Mouse (Mus musculus): ENCODE data around the gene Tex29.
A peak's percentile ranks its signal among the peaks of the same experiment; 100 is the strongest.
"Not testable (repeated sequence)": the region's sequence is repeated elsewhere in the genome, so short reads cannot be mapped to it uniquely, and the experiment has no call there.

The Tex29 gene

GRCm38 (mm10) chr8:11831174-11831573 lies 9.1 kb upstream of the Tex29 start:
- peak; percentile 71 for DNase-seq (ENCODE audit: low spot score)

DNA sequence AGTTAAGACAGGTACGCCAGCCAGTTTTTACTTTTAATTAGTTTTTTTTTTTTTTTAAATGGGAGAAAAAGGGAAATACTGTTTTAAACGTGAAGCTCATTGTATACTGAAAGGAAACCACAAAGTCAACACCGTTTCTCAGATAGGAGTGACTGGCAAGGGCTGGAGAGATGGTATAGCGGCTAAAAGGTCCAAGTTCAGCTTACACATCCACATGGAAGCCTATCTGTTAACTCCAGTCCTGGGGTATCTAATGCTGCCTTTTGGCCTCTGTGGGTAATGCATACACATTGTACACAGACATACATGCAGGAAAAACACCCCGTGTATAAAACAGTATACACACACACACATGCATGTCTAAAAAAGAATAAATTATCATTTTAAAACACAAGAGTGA lies 8.3 kb upstream of the Tex29 start:
- DNase-seq (ENCODE audit: low spot score) = no peak

DNA sequence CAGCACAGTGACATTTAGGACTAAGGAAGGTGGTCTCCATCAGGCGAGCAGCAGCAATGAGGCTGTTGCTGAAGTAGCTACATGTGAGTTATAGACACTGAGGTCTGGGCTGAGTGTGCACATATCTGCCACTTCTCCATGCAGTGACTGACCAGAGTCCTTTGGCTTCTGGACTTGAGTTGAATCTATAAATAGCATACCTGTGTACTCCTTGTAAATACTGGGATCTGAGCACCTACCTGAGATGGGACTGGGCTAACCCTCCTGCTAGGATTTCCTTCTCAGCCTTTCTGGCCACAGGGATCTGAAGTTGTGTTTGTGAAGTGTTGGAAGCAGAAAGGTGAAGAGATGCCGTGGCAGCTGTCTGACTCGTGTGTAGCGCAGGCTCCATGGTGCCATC lies 7.1 kb upstream of the Tex29 start:
- DNase-seq (ENCODE audit: low spot score) = no peak

DNA sequence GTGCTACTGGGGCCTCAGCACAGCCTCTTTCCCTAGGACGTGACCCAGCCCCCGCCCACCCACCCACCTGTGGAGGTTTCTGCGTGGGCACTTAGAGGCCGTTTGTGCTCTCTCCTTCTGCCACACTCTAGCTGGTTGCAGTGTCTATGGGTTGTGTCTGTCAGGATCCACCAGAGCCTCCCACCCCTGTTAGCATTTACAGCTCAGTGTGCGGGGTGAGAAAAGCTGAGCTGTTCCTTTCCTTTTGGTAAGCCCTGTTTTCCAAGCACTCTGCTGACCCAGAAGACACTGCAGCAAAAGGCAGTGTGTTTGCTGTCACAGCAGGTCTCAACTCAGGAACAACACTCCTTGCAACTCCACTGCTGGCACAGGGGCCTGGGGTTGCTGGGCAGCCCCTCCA lies 6.1 kb upstream of the Tex29 start:
- DNase-seq (ENCODE audit: low spot score) = no peak

GRCm38 (mm10) chr8:11834691-11835090 lies 5.6 kb upstream of the Tex29 start:
- no peak for DNase-seq (ENCODE audit: low spot score)

GRCm38 (mm10) chr8:11841571-11841970 lies 1.3 kb downstream of the Tex29 start:
- DNase-seq (ENCODE audit: low spot score) = no peak

- DNase-seq (ENCODE audit: low spot score) = no peak
These were observed 2.5 kb downstream of the Tex29 start for GRCm38 (mm10) chr8:11842757-11843156.

GRCm38 (mm10) chr8:11843677-11844315 lies 3.5 kb downstream of the Tex29 start:
- DNase-seq (ENCODE audit: low spot score) = no peak

- no peak for DNase-seq (ENCODE audit: low spot score)
These were observed 4.0 kb downstream of the Tex29 start for GRCm38 (mm10) chr8:11844316-11844685.

GRCm38 (mm10) chr8:11846807-11847206 lies 6.5 kb downstream of the Tex29 start:
- no peak for DNase-seq (ENCODE audit: low spot score)

GRCm38 (mm10) chr8:11867832-11868231 lies 27.6 kb downstream of the Tex29 start:
- no peak for DNase-seq (ENCODE audit: low spot score)

- DNase-seq (ENCODE audit: low spot score) = not testable (repeated sequence)
These were observed 34.0 kb downstream of the Tex29 start for GRCm38 (mm10) chr8:11874227-11874626.

DNA sequence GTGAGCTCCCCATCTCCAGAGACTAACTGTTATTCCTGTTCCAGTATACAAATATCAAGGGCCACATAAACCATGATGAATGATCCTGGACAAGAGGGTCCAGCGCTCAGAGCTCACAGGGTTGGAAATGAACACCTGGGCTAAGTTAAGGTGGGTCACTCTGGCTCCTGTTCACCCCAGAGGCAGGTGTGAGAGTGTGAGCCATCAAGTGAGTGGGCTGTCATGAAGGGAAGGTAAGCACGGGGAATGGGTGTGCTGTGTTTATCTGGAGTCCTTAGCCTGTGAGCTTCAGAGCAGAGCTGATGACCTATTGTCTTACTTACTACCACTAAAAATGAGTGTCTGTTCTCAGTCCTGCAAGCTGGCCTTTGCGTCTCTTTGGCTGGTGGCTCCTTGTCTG lies 44.4 kb downstream of the Tex29 start:
- no peak for DNase-seq (ENCODE audit: low spot score)

GRCm38 (mm10) chr8:11885881-11886699 lies 45.8 kb downstream of the Tex29 start:
- no peak for DNase-seq (ENCODE audit: low spot score)

DNA sequence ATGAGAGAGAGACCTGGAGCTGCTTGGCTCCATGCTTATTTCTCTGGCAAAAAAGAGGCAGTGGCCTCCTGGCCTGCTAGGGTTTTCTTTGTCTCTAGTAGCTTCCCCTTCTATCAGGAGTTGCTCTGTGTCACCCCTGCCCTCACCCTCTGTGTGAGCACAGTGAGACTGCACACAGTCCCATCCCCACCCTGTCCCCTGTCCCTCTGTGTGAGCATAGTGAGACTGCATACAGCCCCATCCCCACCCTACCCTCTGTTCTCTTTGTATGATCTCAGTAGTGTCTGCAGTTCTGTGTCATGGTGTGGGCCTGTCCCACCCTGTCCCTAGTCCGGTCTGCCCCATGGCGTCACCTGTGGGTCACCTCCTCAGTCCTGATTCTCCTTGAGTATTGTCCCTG lies 46.5 kb downstream of the Tex29 start:
- DNase-seq (ENCODE audit: low spot score) = no peak

DNA sequence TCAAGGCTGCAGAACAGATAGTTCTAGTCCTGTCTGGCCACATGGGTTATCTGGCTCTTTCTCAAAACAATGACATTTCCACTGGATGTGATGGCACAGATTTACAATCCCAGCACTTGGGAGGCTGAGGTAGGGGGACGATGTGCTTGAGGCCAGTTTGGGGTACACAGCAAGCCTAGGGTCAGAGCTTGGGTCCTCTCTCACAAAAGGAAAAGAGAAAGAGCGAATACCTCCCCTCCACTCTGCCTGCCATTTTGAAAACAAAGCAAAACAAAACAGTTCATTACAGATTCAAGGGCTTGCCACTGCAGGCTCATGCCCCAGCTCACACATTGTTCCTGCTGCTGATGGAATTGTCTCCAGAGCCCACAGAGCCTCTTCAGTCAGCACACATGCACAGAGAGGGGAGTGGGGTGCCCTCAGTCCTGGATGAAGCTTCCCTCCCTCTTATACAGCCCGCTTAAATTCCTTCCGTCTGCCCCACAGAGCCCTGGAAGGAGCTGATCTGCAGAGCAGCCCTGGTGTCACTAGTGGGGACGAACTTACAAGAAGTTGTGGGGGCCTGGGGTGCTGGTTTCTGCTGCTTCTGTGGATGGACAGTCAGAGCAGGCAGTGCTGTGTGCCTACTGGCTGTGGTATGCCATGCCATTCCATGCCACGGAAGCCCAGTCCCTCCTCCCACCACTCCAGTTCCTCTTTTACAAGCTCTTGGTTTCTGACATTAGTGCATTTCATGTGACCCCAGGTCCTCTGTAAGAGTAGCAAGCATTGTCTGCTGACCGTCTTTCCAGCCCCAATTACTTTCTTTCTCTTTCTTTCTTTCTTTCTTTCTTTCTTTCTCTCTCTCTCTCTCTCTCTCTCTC lies 49.1 kb downstream of the Tex29 start:
- DNase-seq (ENCODE audit: low spot score) = no peak

DNA sequence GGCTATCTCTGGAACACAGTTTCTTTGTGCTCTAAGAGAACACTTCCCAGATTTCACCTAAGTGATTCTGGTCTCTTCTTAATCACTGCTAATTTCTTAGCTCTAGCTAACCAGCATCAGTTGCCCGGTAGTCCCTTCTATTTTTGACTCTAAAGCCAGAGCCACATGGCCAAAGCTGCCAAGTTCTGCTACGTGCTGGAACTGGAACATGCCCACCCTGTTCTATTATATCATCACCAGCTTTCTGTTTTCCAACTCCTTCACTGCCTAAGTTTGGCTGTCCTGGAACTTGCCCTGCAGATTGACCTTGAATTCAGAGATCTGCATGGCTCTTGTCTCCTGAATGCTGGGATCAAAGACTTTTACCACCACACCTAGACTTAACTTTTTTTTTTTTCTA lies 52.5 kb downstream of the Tex29 start:
- DNase-seq (ENCODE audit: low spot score) = no peak

GRCm38 (mm10) chr8:11896022-11896662 lies 55.9 kb downstream of the Tex29 start:
- no peak for DNase-seq (ENCODE audit: low spot score)

DNA sequence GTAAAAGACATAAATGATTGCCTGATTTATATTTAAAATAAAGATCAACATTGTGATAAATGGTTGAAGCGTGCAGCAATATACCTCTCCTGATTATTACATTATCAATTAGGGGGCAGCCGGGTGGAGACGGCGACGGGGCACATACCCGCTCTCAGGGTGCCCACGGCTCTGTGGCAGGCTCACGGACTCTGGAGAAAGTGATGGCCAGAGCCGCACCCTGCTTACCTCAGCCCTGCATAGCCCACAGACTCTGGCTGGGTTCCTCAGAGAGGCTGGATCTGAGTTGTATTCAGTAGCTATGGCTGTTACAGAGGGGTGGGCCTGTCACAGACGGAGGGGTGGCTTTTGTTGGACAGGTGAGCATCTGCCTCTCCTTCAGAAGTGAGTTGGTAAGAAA lies 56.4 kb downstream of the Tex29 start:
- DNase-seq (ENCODE audit: low spot score) = no peak

DNA sequence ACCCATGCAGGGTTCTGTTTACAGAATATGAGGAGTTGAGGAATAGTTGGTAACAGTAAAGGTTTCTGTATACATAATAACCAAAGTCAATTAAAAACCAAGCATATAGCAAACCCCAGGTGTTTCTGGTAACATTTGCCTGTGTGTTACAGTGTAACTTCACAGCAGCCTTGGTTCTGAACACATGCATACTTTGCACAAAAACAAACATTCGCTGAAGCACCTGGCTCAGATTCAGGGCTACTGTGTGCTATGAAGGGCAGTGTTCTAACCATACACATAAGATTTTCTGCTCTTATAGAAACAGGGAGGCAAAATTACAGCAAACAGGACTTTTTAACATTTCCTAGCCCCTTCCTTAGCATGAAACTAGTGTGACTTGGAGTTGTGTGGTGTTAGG lies 58.5 kb downstream of the Tex29 start:
- DNase-seq (ENCODE audit: low spot score) = no peak

All from yolk sac, embryonic 10.5 days (tissue).